Mouse (Mus musculus) gastrocnemius, postnatal 14 days (tissue): ENCODE measurements at regions not wholly inside any gene's neighbourhood (a gene's known extent, or its start where the extent isn't known, plus 50 kb on each side); places are given as distances from the start of the nearest gene placed in this dataset.

Experiments
- DNase-seq: peaks from one replicate; pipeline ENCODE4 v3.0.0; 2021; ENCODE audit warnings: mixed read lengths
- intact Hi-C: fragments of 180-260 bp; cut with DNase I; formaldehyde crosslinking; loops from one replicate; pipeline ENCODE4 v1.15.1; 2025; ENCODE audit warnings: low total_unique reads

- no peak for DNase-seq
- intact Hi-C loops = no loop called here
Measured at GRCm38 (mm10) chr12:16477572-16477971, 133.2 kb downstream of the Lpin1 start.

- DNase-seq = no peak
- intact Hi-C loops = no loop called here
Measured at GRCm38 (mm10) chr12:16474361-16475080, 136.2 kb downstream of the Lpin1 start.

DNA sequence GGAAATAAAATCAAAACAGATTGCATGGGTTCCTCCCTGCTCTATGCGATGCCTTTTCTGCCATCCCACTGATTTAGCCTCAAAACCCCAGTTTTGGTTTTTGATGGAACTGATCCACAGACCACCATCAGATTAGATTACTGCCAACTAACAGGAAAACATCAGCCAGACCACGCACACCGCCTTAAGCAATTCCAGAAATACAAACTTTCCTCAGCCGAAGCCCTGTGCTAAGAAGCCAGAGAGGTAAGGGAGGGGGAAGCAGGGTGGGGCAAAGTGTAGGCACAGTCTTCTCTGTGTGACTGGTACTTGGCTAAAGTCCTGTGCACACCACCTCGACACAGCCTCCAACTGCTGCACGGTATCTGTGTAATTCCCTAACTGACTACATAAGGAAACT, 153.3 kb downstream of the Lpin1 start:
- intact Hi-C loops = no loop called here
- no peak for DNase-seq

DNA sequence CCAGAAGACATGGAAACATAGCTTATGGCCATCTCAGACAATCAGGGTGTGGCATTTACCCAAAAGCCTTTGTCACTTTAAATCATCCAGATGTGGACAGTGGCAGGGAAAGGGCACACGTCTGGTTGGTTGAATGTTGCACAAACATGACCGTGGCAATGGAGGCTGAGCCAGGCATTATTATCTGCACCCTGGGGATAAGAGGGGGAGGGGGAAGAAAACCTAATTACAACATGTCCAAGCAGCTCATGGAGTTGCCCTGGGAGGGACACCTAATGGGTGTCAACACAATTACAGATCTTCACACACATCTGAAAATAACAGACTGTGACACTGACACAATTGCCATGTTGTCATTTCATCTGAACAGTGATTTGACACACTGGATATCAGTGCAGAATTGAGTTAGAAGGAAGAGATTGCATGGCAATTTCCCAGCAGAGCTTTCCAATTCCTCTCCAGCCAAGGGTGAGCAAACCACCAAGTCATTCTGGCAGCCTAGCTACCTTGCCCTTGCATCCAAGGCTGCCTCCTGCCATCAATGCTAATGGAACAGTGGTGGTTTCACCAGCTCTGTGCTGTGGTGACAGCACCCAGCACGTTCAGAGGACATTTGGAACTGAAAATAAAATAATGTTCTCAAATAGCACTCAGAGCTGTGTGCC, 159.9 kb downstream of the Lpin1 start:
- no peak for DNase-seq
- intact Hi-C loops = no loop called here

DNA sequence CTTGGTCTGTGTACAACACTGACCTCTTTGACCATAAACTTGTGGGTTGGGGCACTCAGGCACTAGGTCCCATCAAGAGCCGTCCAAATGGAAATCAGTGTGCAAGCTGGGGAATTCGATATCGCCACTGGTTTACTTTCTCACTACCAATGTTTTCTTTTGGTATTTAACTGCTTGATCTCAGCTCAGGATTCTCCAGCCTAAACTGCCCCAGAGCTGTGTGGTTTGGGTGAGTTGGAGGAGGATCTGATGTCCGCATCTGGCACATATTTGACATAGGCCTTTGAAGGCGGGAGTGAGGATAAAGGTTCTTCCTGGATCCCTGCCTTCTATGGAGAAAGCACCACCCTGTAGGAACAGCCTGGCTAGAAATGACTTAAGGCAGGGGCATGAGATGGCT, 172.0 kb downstream of the Lpin1 start:
- intact Hi-C loops = no loop called here
- no peak for DNase-seq

DNA sequence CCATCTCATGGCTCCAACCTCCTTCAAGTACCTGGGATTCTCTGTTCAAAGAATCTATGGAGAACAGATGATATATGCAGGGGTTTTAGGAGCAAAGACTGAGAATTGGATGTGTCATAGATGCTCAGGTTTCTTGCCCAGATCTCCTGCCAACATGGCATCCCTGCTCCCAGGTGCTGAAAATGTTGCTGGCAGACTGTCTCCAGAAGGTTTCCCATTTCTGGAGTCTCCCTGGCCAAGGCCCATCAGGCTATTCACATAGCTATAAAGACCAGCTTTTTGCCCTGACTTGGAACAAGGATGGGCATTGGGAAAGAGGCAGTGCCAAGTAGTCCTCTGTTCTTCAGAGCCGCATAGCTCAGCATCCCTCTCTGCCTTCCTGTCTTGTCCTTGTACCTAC, 173.8 kb downstream of the Lpin1 start:
- DNase-seq = no peak
- intact Hi-C loops = no loop called here

GRCm38 (mm10) chr12:16436255-16436654, 174.5 kb downstream of the Lpin1 start:
- intact Hi-C loops = no loop called here
- DNase-seq = no peak

GRCm38 (mm10) chr12:16434739-16435138, 176.0 kb downstream of the Lpin1 start:
- no peak for DNase-seq
- intact Hi-C loops = no loop called here

GRCm38 (mm10) chr12:16434225-16434624, 176.5 kb downstream of the Lpin1 start:
- no peak for DNase-seq
- intact Hi-C loops = no loop called here

DNA sequence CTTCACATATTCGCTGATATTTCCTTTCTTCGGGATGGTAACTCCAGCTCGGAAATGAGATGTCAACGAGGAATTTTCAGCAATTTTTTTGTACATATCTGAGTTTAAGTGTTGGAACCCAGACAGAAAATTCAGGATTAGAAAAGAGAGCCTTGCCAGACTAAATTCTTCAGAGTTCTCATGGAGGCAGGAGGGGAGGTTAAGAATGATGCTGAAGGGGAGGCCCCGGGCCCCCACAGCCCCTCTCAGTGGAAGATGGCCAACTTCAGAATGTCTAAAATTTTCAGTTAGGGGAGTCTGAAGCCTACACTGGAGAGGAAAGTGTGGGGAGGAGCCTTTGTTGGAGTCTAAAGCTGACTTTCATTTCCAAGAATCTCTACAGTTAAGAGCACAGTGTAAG, 184.8 kb downstream of the Lpin1 start:
- intact Hi-C loops = no loop called here
- no peak for DNase-seq

GRCm38 (mm10) chr12:16424526-16424925, 186.2 kb downstream of the Lpin1 start:
- no peak for DNase-seq
- intact Hi-C loops = no loop called here

- no peak for DNase-seq
- intact Hi-C loops = no loop called here
Measured at GRCm38 (mm10) chr12:16395720-16396119, 215.0 kb downstream of the Lpin1 start.

DNA sequence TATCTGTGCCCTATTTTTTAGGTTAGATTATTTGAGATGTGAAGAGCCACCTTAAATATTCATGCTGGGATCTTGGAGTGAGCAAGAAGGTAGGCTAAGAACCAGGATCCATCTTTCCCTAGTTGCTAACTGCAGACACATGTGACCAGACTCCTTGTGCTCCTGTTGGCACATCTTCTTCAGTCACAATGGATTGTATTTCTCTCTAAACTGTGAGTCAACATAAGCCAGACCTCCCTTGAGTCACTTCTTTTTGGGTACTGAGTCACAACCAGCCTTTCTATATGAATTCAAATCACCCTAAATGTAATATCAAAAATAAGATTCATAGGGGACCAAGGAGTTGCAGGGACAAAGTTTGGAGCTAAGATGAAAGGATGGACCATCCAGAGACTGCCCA, 217.9 kb downstream of the Lpin1 start:
- DNase-seq = no peak
- intact Hi-C loops = no loop called here

GRCm38 (mm10) chr12:16391630-16392269, 219.0 kb downstream of the Lpin1 start:
- intact Hi-C loops = no loop called here
- DNase-seq = no peak

GRCm38 (mm10) chr12:16391163-16391562, 219.6 kb downstream of the Lpin1 start:
- intact Hi-C loops = no loop called here
- no peak for DNase-seq

GRCm38 (mm10) chr12:16387035-16387434, 223.7 kb downstream of the Lpin1 start:
- intact Hi-C loops = no loop called here
- DNase-seq = no peak

- no peak for DNase-seq
- intact Hi-C loops = no loop called here
Measured at GRCm38 (mm10) chr12:16384396-16384795, 226.4 kb downstream of the Lpin1 start.

GRCm38 (mm10) chr12:16383499-16383935, 227.2 kb downstream of the Lpin1 start:
- DNase-seq = no peak
- intact Hi-C loops = no loop called here

- DNase-seq = no peak
- intact Hi-C loops = no loop called here
Measured at GRCm38 (mm10) chr12:16382417-16382988, 228.3 kb downstream of the Lpin1 start.

- intact Hi-C loops = no loop called here
- no peak for DNase-seq
Measured at GRCm38 (mm10) chr12:16381026-16381425, 229.7 kb downstream of the Lpin1 start.

GRCm38 (mm10) chr12:16380346-16380745, 230.4 kb downstream of the Lpin1 start:
- intact Hi-C loops = no loop called here

More at GRCm38 (mm10) chr12:16380346-16380745, 230.4 kb downstream of the Lpin1 start:
- peak; percentile 27 for DNase-seq
